Mouse (Mus musculus) spleen, adult 2 months (tissue): ENCODE measurements around the gene Ino80e. TPM values are rescaled to one million over a fixed set of nuclear protein-coding genes. Genes with fewer than 3 reads are reported as not detected.

Experiments used
- DNase-seq, 2 experiments: peaks; one replicate each; pipeline versions ENCODE4 v3.0.0 to v3.0.0-alpha.2; 2012 to 2021; ENCODE audit warnings: low spot score in 2 of 2, low read depth in 1 of 2
- H3K27ac ChIP-seq: fragments of 200-500 bp; 2 replicates; pipeline ENCODE4 v1.5.1; 2012; ENCODE audit warnings: low read length, inconsistent platforms; ENCODE audit not compliant: insufficient read depth
- H3K27me3 ChIP-seq: fragments of 200-500 bp; 2 replicates; pipeline ENCODE4 v1.6.1; 2012; ENCODE audit warnings: mild to moderate bottlenecking, moderate library complexity, low read length, inconsistent platforms; ENCODE audit not compliant: control insufficient read depth, insufficient read depth
- H3K36me3 ChIP-seq: fragments of 200-500 bp; 2 replicates; pipeline ENCODE4 v1.6.1; 2012; ENCODE audit warnings: mild to moderate bottlenecking, low read length, inconsistent platforms; ENCODE audit not compliant: control insufficient read depth, insufficient read depth
- H3K4me1 ChIP-seq: fragments of 200-500 bp; 2 replicates; pipeline ENCODE4 v1.6.1; 2011; ENCODE audit warnings: inconsistent platforms; ENCODE audit not compliant: control insufficient read depth, insufficient read depth, insufficient read length
- H3K4me3 ChIP-seq: fragments of 200-500 bp; 2 replicates; pipeline ENCODE4 v1.5.1; 2011; ENCODE audit warnings: mild to moderate bottlenecking, inconsistent platforms; ENCODE audit not compliant: insufficient read depth, insufficient read length; ENCODE audit errors: extremely low read depth
- CTCF ChIP-seq: fragments of 200-500 bp; IDR thresholded peaks from 2 replicates; pipeline ENCODE4 v1.5.1; 2011; ENCODE audit warnings: mild to moderate bottlenecking, inconsistent platforms; ENCODE audit not compliant: insufficient read depth, insufficient read length, insufficient replicate concordance; ENCODE audit errors: extremely low read depth
- POLR2A ChIP-seq: fragments of 200-500 bp; IDR thresholded peaks from 2 replicates; pipeline ENCODE4 v1.6.1; 2011; ENCODE audit warnings: low read depth, low read length, inconsistent platforms
- WGBS: fragments of 180-500 bp; shearing (Covaris S2); methylation state at CpG from one replicate; pipeline ENCODE4 v1.1.7; 2018; 5-methylcytosine and 5-hydroxymethylcytosine counted together
- polyA plus RNA-seq: library from polyadenylated mRNA; depleted of rRNA; stranded (reverse); fragments of >200 nt; gene quantifications from 2 replicates; pipeline ENCODE4 v1.2.3, GENCODE M21; 2012

Gene Ino80e
- polyA plus RNA-seq, 1 experiment = 40.1 TPM

- Histone ChIP-seq H3K4me1 (peaks cover 7% of the 10 kb centered on the region; the same call in 1 of the 2 replicates), H3K27ac (no peak overlapping the region), H3K27me3 (peaks cover 16% of the 10 kb centered on the region), H3K4me3 (peak overlapping the region; percentile 39; the same call in 1 of the 2 replicates), H3K36me3 (peaks cover 9% of the 10 kb centered on the region)
- 4% methylated on average over 54 of the region's 74 CpGs for WGBS
- no peak for TF ChIP-seq CTCF
- no peak for TF ChIP-seq POLR2A
- no peak for DNase-seq
These were observed 14.5 kb downstream of the Ino80e start for GRCm38 (mm10) chr7:126847421-126848398.

DNA sequence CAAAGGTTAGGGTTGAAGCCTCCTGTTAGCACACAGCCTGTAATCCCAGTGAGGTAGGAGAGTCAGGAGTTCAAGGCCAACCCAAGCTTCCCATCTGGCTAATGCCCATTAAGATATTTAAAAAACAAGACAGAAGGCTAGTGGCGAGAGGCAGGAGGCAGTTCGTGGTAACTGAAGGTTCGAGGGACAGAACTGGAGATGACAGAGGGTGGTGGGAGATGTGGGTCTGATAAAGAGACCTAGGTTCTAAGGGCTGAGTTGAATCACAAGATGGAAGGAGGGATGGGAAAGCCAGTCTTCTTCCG lies 15.1 kb downstream of the Ino80e start, which contains the start of gene Doc2a:
Gene Doc2a, plus strand, starts transcription at position 301 of the 305 bp plus-strand sequence.
- peaks cover 16% of the 10 kb centered on the region for H3K27me3 ChIP-seq
- peak within 1 kb of the TSS; percentile 39; the same call in 1 of the 2 replicates for H3K4me3 ChIP-seq
- H3K27ac ChIP-seq = no peak within 1 kb of the TSS
- whole genome bisulfite sequencing = 53% methylated on average over 4 of the region's 4 CpGs
- H3K36me3 ChIP-seq = peaks cover 4% of the 10 kb centered on the region; the same call in 1 of the 2 replicates
- DNase-seq = no peak
- no peak for TF ChIP-seq CTCF
- no peak for TF ChIP-seq POLR2A
- peaks cover 7% of the 10 kb centered on the region; the same call in 1 of the 2 replicates for H3K4me1 ChIP-seq

DNA sequence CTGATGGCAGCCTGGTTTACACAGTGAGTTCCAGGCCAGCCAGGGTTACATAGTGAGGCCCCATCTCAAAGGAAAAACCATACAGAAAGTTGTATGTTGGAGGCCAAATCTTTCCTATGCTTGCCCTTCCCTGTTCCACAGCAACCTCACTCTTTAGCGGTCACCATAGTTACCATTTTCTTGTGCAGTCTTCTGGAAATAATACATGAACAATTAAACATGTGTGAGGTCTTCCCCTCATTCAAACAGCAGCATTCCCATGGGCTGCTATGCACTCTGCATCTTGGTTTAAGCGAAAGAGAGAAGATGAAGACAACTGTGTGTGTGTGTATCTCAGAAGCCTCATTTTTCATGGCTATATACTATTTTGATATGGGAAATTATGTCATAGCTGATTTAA lies 16.7 kb downstream of the Ino80e start:
- 96% methylated on average over 2 of the region's 2 CpGs for WGBS
- DNase-seq = no peak
- H3K4me3 ChIP-seq = no peak overlapping the region
- TF ChIP-seq POLR2A (no peak), CTCF (no peak)
- no peak overlapping the region for H3K27ac ChIP-seq
- no peaks in the 10 kb centered on the region for H3K36me3 ChIP-seq
- H3K27me3 ChIP-seq = peaks cover 16% of the 10 kb centered on the region
- H3K4me1 ChIP-seq = peaks cover 7% of the 10 kb centered on the region; the same call in 1 of the 2 replicates

GRCm38 (mm10) chr7:126843276-126843675 lies 18.9 kb downstream of the Ino80e start:
- Histone ChIP-seq H3K4me1 (peaks cover 7% of the 10 kb centered on the region; the same call in 1 of the 2 replicates), H3K27me3 (peaks cover 9% of the 10 kb centered on the region), H3K4me3 (no peak overlapping the region), H3K36me3 (no peaks in the 10 kb centered on the region), H3K27ac (no peak overlapping the region)
- 65% methylated on average over 9 of the region's 9 CpGs for WGBS
- TF ChIP-seq POLR2A (no peak), CTCF (no peak)
- no peak for DNase-seq

DNA sequence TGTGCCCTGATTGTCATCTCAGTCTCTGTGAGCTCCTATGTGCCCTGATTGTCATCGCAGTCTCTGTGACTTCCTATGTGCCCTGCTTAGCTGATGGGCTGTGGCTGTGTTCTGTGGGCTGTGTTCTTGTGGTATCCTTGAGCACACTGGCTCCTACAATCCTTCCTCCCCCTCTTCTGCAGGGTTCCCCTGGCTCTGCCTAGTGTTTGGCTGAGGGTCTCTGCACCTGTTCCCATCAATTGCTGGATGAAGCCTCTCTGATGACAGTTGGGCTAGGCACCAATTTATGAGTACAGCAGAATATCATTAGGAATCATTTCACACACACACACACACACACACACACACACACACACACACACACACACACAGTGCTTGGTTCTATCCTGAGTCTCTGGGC lies 28.9 kb downstream of the Ino80e start:
- no peaks in the 10 kb centered on the region for H3K36me3 ChIP-seq
- H3K4me1 ChIP-seq = 0 out of 2 replicates have a peak, but pooled peaks cover 2% of the 10 kb centered on the region
- no peak for DNase-seq
- H3K27me3 ChIP-seq = no peaks in the 10 kb centered on the region
- H3K27ac ChIP-seq = no peak overlapping the region
- WGBS = 100% methylated on average over 1 of the region's 1 CpGs
- H3K4me3 ChIP-seq = no peak overlapping the region
- TF ChIP-seq POLR2A (no peak), CTCF (no peak)

- WGBS = 2% methylated on average over 21 of the region's 21 CpGs
- Histone ChIP-seq H3K36me3 (no peaks in the 10 kb centered on the region), H3K27ac (no peak overlapping the region), H3K4me3 (peak overlapping the region; percentile 25; the same call in 1 of the 2 replicates), H3K4me1 (0 out of 2 replicates have a peak, but pooled peaks cover 2% of the 10 kb centered on the region), H3K27me3 (no peaks in the 10 kb centered on the region)
- TF ChIP-seq CTCF (peak; percentile 86; the same call in 1 of the 2 replicates), POLR2A (no peak)
- peak; percentile 58 to 74 for DNase-seq
These were observed 30.1 kb downstream of the Ino80e start for GRCm38 (mm10) chr7:126832036-126832598.

DNA sequence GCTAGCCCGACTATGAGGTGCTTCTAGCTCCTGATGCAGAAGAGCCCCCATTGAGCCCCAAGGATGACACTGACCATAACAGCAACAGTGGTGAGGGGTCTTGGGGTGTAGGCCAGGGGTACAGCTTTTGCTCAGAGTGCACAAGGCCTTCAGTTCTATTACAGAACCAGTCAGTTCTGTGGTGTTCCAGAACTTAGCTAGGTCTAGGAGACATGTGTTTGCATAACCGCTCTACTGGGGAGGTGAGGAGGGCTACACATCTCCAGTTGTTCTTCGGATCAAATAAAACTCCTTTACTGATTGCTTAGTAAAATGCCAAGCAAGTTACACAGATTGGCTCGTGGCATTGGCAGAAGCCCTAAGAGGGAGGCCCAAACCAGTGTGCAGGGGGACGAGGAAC lies 30.6 kb downstream of the Ino80e start, which contains the start of gene 4930451I11Rik:
Gene 4930451I11Rik, minus strand, starts transcription at position 101 of the 400 bp plus-strand sequence.
- H3K36me3 ChIP-seq = no peaks in the 10 kb centered on the region
- no peak for TF ChIP-seq CTCF
- H3K27me3 ChIP-seq = no peaks in the 10 kb centered on the region
- H3K27ac ChIP-seq = no peak within 1 kb of the TSS
- 64% methylated on average over 5 of the region's 5 CpGs for WGBS
- DNase-seq = no peak
- H3K4me1 ChIP-seq = 0 out of 2 replicates have a peak, but pooled peaks cover 2% of the 10 kb centered on the region
- peak within 1 kb of the TSS; percentile 25; the same call in 1 of the 2 replicates for H3K4me3 ChIP-seq
